Mouse (Mus musculus): ENCODE results near the gene Aldh3a2. TPM values are rescaled to one million over a fixed set of nuclear protein-coding genes. Genes with fewer than 3 reads are reported as not detected.
"Not testable (repeated sequence)": the region's sequence is repeated elsewhere in the genome, so short reads cannot be mapped to it uniquely, and the experiment has no call there.

Aldh3a2 gene
- 67.8 and 68.4 TPM in 2 replicates for total RNA-seq (2015)
- 78.5 and 89.0 TPM in 2 replicates for total RNA-seq (2017)

- peak; percentile 90 for ATAC-seq (ENCODE audit: poor library complexity, severe bottlenecking)
These were observed at the start of gene Aldh3a2 for GRCm38 (mm10) chr11:61266551-61267533. Aldh3a2 (minus strand) TSS chr11:61267464.

GRCm38 (mm10) chr11:61316864-61317263 lies 49.6 kb upstream of the Aldh3a2 start:
- ATAC-seq (ENCODE audit: poor library complexity, severe bottlenecking) = no peak

GRCm38 (mm10) chr11:61310321-61310720 lies 43.1 kb upstream of the Aldh3a2 start:
- ATAC-seq (ENCODE audit: poor library complexity, severe bottlenecking) = no peak

- no peak for ATAC-seq (ENCODE audit: poor library complexity, severe bottlenecking)
These were observed 42.6 kb upstream of the Aldh3a2 start for GRCm38 (mm10) chr11:61309831-61310230.

GRCm38 (mm10) chr11:61307795-61308194 lies 40.5 kb upstream of the Aldh3a2 start:
- no peak for ATAC-seq (ENCODE audit: poor library complexity, severe bottlenecking)

- no peak for ATAC-seq (ENCODE audit: poor library complexity, severe bottlenecking)
These were observed 38.1 kb upstream of the Aldh3a2 start for GRCm38 (mm10) chr11:61305377-61305776.

GRCm38 (mm10) chr11:61304535-61304934 lies 37.3 kb upstream of the Aldh3a2 start:
- not testable (repeated sequence) for ATAC-seq (ENCODE audit: poor library complexity, severe bottlenecking)

GRCm38 (mm10) chr11:61300716-61301392 lies 33.6 kb upstream of the Aldh3a2 start:
- ATAC-seq (ENCODE audit: poor library complexity, severe bottlenecking) = no peak

GRCm38 (mm10) chr11:61300205-61300604 lies 32.9 kb upstream of the Aldh3a2 start:
- no peak for ATAC-seq (ENCODE audit: poor library complexity, severe bottlenecking)

- no peak for ATAC-seq (ENCODE audit: poor library complexity, severe bottlenecking)
These were observed 30.6 kb upstream of the Aldh3a2 start for GRCm38 (mm10) chr11:61297901-61298300.

GRCm38 (mm10) chr11:61297326-61297725 lies 30.1 kb upstream of the Aldh3a2 start:
- no peak for ATAC-seq (ENCODE audit: poor library complexity, severe bottlenecking)

- ATAC-seq (ENCODE audit: poor library complexity, severe bottlenecking) = no peak
These were observed 29.3 kb upstream of the Aldh3a2 start for GRCm38 (mm10) chr11:61296556-61296955.

- ATAC-seq (ENCODE audit: poor library complexity, severe bottlenecking) = no peak
These were observed 28.3 kb upstream of the Aldh3a2 start for GRCm38 (mm10) chr11:61295556-61295955.

GRCm38 (mm10) chr11:61294431-61294830 lies 27.2 kb upstream of the Aldh3a2 start:
- ATAC-seq (ENCODE audit: poor library complexity, severe bottlenecking) = no peak

- ATAC-seq (ENCODE audit: poor library complexity, severe bottlenecking) = no peak
These were observed 26.0 kb upstream of the Aldh3a2 start for GRCm38 (mm10) chr11:61293251-61293650.

GRCm38 (mm10) chr11:61284323-61284722 lies 17.1 kb upstream of the Aldh3a2 start:
- ATAC-seq (ENCODE audit: poor library complexity, severe bottlenecking) = no peak

GRCm38 (mm10) chr11:61283414-61284049 lies 16.3 kb upstream of the Aldh3a2 start:
- ATAC-seq (ENCODE audit: poor library complexity, severe bottlenecking) = no peak

- no peak for ATAC-seq (ENCODE audit: poor library complexity, severe bottlenecking)
These were observed 11.3 kb upstream of the Aldh3a2 start for GRCm38 (mm10) chr11:61278445-61279077.

- no peak for ATAC-seq (ENCODE audit: poor library complexity, severe bottlenecking)
These were observed 10.7 kb upstream of the Aldh3a2 start for GRCm38 (mm10) chr11:61277937-61278336.

- no peak for ATAC-seq (ENCODE audit: poor library complexity, severe bottlenecking)
These were observed 9.2 kb upstream of the Aldh3a2 start for GRCm38 (mm10) chr11:61276482-61276881.

- ATAC-seq (ENCODE audit: poor library complexity, severe bottlenecking) = no peak
These were observed 7.8 kb upstream of the Aldh3a2 start for GRCm38 (mm10) chr11:61275106-61275505.
